Mouse (Mus musculus) cerebral cortex, adult 2 months (tissue): ENCODE data around the gene Hexim1.

Experiments
- WGBS: fragments of 180-500 bp; shearing (Covaris S2); methylation state at CpG from one replicate; pipeline ENCODE4 v1.1.7; 2018; 5-methylcytosine and 5-hydroxymethylcytosine counted together

Hexim1 gene

DNA sequence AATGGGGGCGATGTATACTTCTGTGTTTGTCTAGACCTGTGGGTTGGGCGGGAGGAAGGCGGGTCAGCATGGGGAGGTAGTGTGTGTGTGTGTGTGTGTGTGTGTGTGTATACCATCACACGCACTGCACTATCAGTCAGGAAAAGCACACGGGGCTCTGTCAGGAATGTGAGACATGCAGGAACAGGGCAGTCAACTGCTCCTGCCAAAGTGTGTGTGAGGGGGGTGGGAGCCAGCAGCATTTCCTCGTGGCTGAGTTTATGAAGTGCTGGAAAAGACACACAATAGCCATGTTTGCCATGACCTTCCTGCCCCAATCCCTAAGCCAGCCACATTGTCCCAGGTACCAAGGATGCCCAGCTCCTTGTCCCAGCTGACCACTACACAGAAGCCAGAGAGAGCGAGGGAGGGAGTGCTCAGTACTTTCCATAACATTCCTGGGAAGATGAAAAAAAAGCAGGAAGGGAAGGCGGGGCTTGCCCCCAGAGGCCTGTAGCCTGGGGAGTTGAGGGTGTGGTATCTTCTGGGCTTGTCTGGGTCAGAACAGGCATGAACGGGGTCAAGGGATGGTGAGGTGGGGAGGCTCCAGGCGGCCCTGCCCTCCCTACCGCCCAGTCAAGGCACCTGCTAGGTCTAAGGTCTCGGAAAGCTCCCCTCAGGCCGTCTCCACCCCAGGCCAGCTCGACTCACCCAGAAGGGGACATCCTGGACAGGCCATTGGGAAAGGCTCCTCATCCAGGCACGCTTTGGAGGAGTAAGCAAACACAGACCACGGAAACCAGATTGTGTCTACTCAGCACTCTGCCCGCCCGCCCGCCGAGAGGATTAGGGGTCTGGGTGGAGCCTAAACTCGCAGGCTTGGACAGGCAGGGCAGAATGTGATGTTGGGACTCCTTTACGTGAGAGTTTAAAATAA lies 18.8 kb upstream of the Hexim1 start:
- WGBS: 50% methylated on average over 22 of the region's 22 CpGs

DNA sequence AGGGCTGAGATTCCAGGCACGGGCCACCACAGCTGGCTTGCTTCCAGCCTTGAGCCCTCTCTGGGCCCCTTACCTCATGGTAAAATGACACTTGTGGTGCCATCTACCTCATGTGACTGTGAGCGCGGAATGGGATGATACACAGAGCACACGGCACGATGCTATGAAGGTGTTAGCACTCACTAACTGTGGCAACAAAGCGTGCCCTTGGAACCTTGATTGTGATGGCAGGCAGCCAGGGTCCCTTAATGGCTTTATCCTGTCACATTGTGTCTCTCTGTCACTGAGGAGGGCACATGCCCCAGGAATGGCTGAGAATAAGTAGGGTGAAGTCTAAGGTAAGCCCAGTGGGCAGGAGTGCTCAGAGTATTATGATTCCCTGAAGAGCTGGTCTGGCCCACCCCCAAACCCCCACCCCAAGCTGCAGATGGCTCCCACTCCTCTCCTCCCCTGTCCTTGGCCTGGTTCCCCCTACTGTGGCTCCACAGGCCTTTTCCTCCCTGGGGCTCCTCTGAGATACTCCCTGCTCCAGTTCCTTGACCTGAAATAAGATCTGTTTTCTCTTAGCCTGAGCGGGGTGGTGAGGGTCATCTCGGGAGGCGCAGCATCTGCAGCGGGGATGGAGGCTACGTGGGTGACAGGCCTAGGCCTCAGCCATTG lies 17.4 kb upstream of the Hexim1 start:
- WGBS: 86% methylated on average over 11 of the region's 11 CpGs

DNA sequence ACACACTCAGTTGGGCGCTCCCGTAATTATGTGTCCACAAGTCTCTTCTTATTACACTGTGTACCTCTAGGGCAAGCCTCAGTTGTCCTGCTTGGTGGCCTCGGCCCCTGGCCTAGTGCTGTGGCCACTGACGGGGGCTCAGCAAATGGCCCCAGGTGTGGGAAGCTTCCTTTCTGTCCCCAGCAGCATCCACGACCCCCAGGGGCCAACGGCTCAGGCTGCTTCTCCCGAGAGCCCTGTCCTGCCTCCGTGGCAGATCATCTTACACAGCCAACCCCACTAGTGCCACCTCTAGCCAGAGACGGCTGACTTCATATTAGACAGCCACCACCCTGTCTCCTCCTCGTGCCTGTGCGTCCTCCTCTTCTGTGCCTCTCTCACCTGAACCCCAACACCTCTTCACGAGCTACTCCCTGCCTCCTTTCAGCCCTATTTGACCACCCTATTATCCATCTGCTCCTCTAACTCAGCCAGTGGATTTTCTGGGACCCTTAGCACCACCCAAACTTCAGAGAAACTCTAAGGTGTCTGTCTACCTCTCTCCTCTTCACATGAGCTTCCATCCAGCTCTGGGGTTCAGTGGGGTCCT lies 16.6 kb upstream of the Hexim1 start:
- 87% methylated on average over 12 of the region's 12 CpGs for whole genome bisulfite sequencing

DNA sequence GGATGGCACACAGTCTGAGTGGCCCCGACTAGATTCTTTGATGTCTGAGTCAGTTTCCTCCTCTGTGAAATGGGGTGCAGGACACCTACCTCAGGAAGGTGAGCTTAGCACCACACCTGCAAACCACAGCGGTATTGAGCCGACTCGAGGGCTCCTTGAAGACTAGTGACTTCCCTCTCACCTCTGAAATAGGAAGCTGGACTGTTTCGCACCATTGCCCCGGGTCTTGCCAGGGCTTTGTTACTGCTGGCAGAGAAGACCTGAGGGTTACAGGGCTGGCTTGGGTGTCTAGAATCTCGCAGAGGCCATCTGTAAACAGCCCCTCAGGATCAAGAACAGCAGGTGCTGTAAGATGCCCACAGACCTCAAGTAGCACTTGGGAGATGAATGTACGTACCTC lies 15.7 kb upstream of the Hexim1 start:
- WGBS: 76% methylated on average over 8 of the region's 8 CpGs

DNA sequence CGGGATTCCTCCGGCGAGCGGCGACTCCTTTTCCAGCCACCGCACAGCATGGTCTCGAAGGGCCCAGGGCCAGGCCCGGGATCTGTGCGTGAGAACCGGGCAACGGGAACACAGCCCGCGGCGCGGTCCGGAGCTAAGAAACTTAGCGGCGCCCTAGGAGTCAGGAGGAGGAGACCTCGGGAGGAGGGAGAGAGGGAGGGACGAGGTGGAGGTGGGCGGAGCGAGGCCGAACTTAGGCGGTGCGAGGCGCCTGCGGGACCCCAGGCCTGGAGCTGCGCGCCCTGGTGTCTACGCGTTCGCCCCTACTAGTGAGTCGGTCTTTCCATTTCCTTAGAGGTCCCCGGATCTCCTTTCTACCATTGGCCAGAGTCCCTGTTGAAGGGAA lies 14.6 kb upstream of the Hexim1 start, which contains the start of the genes Plcd3 and Acbd4:
Gene Plcd3, minus strand, starts transcription at position 178 of the 385 bp plus-strand sequence.
Gene Acbd4, plus strand, starts transcription at position 202 of the 385 bp plus-strand sequence.
- under 1% methylated on average over 34 of the region's 34 CpGs for WGBS

DNA sequence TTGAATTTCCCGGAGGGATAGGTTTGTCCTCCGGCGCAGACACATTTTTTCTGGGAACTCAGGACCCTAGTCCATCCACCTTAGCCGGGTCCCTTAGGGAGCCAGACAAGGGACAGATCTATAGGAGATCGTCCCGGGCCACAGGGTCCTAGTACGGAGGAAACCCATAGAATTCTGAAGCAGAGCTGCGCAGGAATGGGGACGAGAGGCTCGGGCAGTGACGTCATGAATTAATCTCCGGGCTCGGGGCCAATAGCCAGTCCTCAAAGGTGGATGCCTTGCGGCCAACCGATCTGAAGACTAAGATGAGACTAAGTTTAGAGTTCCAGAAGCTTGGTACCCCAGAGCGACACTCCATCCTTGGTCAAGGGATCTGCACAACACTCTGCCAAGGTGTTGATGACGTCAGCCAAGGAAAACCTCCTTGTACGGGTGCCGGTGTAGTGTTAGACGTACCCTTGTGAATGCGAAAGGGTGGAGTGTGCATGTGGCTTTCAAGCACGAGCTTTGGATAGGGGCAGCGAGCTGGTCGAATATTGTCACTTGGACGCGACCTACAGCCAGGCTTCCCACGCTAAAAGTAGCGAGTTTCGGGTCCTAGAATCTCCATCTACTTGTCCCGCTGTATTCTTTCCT lies 14.0 kb upstream of the Hexim1 start:
- 1% methylated on average over 30 of the region's 30 CpGs for WGBS

DNA sequence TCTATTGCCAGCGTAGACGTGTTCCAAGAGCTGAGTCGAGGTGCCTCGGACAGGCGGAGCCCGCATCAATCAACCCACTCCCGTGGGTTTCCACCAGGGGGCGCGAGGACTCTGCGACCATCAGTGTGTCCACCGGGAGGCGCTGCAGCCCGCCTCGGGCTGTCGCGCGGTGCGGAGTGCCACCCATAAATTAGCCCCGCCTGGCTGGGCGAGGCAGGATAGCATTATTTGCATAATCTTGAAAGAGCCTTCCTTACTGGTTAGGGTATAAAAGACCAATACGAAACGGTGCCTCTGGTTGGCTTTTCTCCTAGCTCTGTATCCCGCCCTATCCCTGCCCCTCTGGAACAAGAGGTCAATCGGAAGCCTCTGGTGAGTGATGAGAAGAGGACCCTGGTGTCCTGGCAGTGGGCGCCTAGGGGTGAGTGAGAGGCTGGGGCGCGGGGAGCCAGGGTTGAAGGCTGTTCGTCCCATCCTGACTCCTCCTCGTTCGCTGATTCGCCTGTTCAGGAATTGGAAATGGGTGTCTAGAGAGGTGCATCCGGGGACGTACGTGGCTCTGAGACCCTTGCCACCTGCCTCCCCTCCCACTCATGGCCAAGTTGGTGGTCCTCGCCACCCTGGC lies 13.2 kb upstream of the Hexim1 start:
- WGBS: under 1% methylated on average over 35 of the region's 35 CpGs

DNA sequence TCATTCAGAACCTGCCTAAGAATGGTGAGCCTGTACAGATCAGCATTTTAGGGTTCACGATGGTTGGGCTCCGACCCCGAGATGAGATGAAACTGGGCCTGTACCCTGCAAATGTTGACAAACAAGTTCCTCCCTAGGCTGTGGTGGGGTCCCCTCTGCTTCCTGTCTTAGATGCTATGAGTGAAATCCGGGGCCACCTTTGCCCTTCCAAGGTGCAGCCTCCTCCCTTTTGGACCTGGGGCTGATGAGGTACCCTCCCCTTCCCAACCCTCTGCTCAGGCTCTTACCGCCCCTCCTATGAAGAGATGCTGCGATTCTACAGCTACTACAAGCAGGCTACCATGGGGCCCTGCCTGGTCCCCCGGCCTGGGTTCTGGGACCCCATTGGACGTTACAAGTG lies 12.4 kb upstream of the Hexim1 start:
- WGBS: 62% methylated on average over 8 of the region's 8 CpGs

DNA sequence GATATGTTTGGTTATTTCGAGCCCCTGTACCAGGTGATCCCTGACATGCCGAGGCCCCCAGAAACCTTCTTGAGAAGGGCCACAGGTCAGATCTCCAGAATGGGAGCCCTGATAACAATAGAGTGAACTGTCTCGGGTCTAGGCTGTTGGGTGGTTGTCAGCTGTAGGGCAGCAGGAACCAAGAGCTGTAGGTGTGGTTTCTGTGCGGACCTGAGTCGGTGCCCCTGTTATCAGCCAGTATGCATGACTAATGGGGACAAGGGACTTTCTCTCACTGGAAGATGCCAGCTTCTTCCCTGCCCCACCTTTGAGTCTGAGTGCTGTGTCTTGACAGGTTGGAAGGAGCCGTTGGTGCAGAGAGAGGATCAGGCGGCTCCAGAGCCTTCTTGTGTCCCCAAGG lies 11.6 kb upstream of the Hexim1 start:
- 88% methylated on average over 7 of the region's 7 CpGs for WGBS

DNA sequence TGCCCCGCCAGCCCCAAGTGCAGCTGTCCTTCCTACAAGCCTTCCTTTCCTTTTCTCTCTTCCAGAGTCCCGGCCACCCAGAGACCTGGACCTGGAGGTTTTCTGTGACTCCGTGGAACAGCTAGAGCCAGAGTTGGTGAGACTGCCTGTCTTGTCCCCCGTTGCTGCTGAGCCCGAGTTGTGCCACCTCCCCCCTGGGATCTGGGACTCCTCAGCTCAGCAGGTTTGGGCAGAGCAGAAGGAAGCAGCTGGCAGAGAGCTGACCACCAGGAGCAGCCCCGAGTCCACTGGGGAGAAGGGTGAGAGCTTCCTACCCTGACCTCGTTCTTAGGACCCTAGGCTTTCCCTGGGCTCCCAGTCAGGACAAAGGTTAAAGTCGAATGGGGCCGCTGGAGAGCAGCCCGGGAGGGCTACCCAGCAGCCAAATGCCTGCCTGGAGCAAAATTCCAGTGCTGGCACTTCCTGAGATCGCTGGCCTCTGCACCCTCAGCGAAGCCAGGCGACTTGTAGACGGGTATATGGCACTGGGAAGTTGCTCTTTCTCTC lies 10.8 kb upstream of the Hexim1 start:
- WGBS: 64% methylated on average over 14 of the region's 14 CpGs

DNA sequence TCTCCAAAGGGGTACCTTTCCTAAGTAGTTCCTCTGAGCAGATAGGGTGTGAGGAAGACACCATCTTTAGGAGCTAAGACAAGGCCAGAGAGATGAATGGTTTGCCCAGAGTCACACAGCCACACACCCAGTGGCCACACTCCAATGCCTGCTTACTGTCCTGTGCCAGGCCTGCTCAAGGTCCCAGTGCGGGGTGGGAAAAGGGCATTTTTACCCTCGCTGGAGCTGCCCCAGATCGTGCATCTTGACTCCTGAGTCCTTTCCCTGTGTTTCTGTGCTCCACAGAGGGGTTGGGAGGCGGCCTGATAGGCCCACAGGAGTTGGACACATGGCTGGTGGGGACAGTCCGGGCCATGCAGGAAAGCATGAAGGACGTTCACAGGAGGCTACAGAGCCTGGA lies 10.2 kb upstream of the Hexim1 start:
- 87% methylated on average over 6 of the region's 6 CpGs for whole genome bisulfite sequencing

DNA sequence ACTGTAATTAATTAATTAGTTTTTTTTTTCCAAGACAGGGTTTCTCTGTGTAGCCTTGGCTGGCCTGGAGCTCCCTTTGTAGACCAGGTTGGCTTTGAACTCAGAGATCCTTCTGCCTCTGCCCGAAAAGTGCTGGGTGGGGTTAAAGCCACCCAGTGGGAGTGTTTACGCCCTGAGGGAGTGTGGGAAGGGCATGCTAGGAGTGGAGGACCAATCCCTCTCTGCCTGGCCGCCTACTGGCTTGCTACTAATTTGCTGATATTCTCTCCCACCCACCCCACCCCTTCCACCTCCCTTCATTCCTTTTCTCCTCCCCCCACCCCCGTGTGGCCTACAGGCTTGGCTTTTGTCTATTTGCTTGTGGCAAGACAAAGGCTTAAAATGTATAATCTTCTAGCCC lies 9.6 kb upstream of the Hexim1 start:
- WGBS: 70% methylated on average over 4 of the region's 4 CpGs

DNA sequence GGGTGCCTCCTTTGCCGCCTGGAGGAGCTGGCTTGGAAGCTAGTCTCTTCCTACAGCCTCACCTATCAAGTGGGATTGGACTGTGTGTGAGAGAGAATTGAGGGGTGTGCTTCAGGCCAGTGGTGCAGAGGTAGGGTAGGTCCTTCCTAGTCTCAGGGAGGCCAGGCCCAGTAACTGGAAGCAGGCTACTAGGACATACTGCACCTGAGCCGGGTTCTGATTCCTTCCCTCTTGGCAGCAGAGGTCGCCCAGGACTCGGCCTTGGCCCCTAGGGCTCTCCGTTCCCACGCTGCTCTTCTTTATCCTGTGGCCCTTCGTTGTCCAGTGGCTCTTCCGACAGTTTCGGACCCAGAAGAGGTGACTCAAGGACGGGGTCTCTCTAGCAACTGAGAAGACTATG lies 4.7 kb upstream of the Hexim1 start:
- 58% methylated on average over 10 of the region's 10 CpGs for WGBS

DNA sequence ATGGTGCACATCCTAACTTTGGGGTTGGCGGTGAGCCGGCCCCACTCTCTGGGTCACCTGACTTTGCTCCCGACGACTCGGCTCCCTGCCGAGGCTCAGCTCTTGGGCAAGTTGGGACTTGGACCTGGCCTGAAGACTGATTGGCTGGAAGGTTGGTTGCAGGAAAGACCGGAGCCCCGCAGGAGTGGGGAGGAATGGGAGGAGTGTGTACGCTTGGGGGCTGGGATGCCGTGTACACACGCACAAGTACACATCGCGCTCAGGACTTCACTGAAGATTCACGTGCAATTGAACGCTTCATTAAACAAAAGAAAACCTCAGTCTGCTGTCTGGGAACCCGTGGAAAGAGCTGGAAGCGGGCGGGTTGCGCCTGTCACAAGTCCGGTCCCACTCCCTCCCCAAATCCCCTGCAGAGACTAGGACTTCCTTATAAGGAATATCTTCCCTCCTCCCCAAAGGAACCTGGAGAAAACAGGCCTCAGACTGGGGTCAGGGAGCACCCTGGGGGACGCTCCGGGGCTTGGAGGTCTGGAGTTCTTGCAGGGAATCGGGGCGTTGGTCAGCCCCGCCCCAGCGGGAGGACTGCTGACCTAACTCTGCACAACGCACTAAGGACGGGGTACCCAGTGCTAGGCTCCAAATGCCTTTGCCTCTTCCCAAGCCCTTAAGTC lies 4.0 kb upstream of the Hexim1 start:
- WGBS: 10% methylated on average over 28 of the region's 28 CpGs

DNA sequence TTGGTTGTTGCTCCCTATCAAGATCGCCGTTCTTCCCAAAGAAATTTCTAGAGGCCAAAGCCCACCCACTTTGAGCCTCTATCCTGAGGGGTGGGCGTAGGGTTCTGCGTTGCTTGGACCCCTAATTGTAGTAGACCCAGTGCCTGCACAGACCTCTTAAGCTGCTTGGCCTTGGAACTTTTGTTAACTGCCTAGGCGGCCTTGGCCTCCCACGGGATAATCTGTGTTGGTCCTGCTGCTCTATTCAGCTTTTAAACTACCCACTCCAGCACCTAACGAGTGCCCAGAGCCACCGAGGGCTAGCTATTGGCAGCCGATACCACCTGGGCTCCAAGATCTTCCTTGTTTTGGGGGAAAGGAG lies 3.5 kb upstream of the Hexim1 start:
- 29% methylated on average over 9 of the region's 9 CpGs for WGBS

DNA sequence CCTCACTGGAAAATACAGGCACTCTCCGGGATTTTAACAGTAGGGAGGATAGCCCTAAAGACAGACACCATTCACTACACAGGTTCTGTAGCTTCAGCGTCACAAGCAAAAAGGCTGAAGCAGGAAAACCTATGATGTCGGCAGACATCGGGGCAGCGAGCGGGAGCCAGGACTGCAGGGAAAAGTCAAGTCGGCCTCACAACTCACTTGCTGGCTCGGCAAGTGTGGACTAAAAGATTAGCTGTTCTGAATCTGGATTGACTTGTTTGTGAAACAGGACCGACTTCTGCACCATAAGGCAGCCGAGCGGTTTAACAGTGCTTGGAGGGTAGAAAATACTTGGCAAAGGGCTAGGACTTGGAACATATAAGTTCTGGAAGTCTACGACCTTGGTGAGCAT lies 3.0 kb upstream of the Hexim1 start:
- WGBS: 54% methylated on average over 12 of the region's 12 CpGs

DNA sequence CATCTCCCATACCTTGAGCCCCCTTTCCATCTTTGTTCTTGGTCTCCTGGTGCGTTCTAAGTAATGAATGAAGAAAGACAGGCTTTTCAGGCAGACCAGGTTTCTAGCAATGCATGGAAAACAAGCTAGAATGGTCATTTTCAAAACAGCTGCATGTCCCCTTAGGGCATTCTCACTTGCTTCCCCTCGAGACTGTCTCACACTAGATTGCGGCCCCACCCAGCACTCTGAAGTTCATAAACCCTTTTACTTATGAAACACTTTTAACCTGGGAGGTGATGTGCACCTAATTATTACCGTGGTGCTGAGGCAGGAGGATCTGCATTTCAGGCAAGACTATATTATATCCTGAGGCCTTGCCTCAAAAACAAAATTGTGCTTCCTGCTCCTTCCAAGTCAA lies 2.3 kb upstream of the Hexim1 start:
- WGBS: 81% methylated on average over 4 of the region's 4 CpGs

DNA sequence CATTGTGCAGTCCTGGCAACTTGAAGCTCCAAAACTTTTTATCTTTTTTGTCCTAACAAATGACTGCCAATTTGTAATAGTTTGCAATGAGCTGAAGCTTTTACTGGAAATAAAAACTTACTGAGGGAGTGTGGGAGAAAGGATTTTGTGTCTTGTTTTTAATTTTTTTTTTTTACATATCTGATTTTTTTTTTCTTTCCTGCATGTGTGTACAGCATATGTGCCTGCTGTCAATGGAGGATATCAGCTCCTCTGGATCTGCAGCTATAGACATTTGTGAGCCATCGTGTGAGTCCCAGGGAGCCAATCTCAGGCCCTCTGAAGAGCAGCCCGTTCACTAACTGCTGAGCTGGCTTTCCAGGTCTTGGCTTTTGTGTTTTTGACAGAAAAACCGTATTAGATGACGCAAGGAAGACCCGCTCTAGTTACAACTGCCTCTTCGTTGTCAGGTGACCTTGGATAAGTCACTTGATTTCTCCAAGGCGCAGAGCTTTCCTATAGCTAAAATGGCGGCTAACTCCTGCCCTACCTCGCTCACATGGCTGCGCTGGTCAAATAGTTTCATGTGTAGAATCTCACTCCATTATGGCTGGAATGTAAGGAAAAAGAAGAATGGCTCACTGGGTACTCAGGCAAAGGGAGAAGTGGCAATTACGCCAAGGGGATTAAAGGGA lies 1.6 kb upstream of the Hexim1 start:
- WGBS: 82% methylated on average over 11 of the region's 11 CpGs

DNA sequence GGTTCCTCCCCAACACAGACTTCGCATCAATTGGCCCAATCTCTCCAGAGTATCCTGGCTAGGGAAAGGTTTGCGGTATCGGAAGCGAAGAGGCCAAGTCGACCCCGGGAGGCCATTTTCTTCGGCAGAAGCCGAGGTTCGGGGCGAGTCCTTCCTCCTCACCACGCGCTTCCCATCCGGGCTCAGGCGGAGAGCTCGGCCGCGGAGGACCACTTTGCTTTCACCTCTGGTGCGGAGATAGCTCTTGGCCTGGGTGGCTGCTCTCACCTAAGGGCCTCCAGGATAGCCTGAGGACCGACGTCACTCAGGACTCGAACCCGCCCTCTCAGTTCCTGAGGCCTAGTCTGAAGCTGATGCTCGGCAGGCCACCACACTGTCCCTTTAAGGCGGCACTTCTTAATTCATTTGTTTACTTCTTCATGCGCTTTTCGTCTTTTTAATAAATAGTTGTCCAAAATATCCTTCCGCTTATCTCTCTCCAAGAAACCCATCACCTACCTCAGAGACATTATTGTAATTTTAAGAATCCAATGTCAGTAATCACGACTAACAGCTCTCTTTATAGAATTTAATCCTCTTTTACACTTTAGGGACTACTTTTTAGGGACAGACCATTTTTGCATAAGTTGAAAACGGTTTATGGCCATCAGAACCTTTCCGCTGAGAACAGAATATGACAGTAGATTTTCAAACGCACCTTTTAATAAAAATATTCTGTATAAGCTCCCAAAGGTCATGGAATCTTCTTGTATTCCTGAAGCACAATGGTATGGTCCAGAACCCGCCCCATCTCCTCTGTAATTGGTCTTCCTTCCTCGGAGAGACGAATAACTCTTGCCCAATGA lies 646 bp upstream of the Hexim1 start:
- WGBS: under 1% methylated on average over 34 of the region's 34 CpGs
